ENCODE assay signal across 8 mouse cellular contexts in the genomic region with DNA sequence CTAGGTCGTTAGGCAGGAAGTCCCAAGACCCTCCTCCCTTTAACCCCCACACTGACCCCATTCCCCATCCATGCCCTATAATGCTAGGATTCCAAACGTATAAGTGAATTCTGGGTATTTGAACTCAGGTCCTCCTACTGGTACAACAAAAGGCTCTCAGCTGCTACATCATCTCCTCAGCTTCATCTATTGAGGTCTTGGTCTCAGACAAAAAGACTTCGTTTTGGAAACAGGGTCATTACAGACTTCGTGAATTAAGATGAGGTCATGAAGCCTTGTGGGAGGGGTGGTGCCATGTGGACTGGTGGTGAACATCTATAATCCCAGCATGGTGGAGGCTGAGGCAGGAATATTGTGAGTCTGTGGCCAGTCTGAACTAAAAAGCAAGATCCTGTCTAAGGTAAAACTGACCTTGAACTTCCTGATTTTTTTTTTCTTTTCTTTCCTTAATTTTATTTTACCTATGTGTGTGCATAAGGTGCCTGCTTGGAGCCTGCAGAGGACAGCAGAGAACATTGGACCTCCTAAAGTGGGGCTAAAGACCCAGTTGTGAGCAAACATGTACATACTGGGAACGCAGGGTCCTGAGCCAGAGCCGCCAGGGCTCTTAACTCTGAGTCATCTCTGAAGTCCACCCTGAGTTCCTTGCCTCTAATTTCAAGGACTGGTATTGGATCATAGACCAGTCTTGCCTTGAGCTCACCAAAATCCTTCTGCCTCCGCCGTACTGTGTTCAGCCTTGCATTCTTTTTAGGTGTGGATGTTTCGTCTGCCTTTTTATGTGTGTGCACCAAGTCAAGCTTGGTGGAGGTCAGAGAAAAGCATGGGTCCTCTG. TPM values are rescaled to one million over a fixed set of nuclear protein-coding genes. Genes with fewer than 3 reads are reported as not detected.
DNase-seq lines count a peak whose midpoint lies in the region; ATAC-seq lines count a peak whose summit lies in the region.

No protein-coding gene starts in this region.

- H3K4me1 ChIP-seq in heart, embryonic 15.5 days (replicated peaks), result peaks cover 28% of the 10 kb centered on the region
- peaks cover 44% of the 10 kb centered on the region for H3K4me1 ChIP-seq in hindbrain, embryonic 10.5 days (replicated peaks)
- peaks cover 20% of the 10 kb centered on the region for H3K4me1 ChIP-seq in midbrain, embryonic 11.5 days (ENCODE audit: control insufficient read depth, insufficient read depth, low read length)

- H3K9me3 ChIP-seq in heart, embryonic 15.5 days (replicated peaks), result no peaks in the 10 kb centered on the region
- H3K9me3 ChIP-seq in hindbrain, embryonic 10.5 days, result no peaks in the 10 kb centered on the region
- no peaks in the 10 kb centered on the region for H3K9me3 ChIP-seq in midbrain, embryonic 11.5 days (ENCODE audit: control insufficient read depth, low read length)

- peaks cover 24% of the 10 kb centered on the region for H3K36me3 ChIP-seq in heart, embryonic 15.5 days
- H3K36me3 ChIP-seq in hindbrain, embryonic 10.5 days, result peaks cover 25% of the 10 kb centered on the region
- peaks cover 7% of the 10 kb centered on the region for H3K36me3 ChIP-seq in midbrain, embryonic 11.5 days (ENCODE audit: control insufficient read depth, insufficient read depth, low read length)

- H3K9ac ChIP-seq in heart, embryonic 15.5 days, result peak overlapping the region; percentile 87
- peak overlapping the region; percentile 13 for H3K9ac ChIP-seq in midbrain, embryonic 11.5 days (ENCODE audit: low read length)

- DNase-seq in heart, postnatal 36 days, result no peak
- peak; percentile 19 for DNase-seq in MN1 (ENCODE audit: low spot score)
- no peak for DNase-seq in hindbrain, embryonic 10.5 days (ENCODE audit: low spot score)
- DNase-seq in midbrain, embryonic 11.5 days (ENCODE audit: low spot score, missing footprints), result peak; percentile 77
- no peak for DNase-seq in urinary bladder, adult 2 months (ENCODE audit: low spot score)
- DNase-seq in cerebellum, postnatal 14 days, result no peak
- DNase-seq in layer of hippocampus, postnatal 25 days (ENCODE audit: extremely low spot score in 1 of 2, low spot score in 1 of 2), result no peak

- H3K27ac ChIP-seq in heart, embryonic 15.5 days, result peak overlapping the region; percentile 79
- H3K27ac ChIP-seq in hindbrain, embryonic 10.5 days, result peak overlapping the region; percentile 90
- H3K27ac ChIP-seq in midbrain, embryonic 11.5 days (ENCODE audit: low read depth, low read length), result no peak overlapping the region

- WGBS in heart, embryonic 15.5 days, result 61% methylated on average over 9 of the region's 9 CpGs
- 74% methylated on average over 9 of the region's 9 CpGs for WGBS in hindbrain, embryonic 10.5 days
- WGBS in midbrain, embryonic 11.5 days, result 75% methylated on average over 9 of the region's 9 CpGs

- no peaks in the 10 kb centered on the region for H3K27me3 ChIP-seq in heart, embryonic 15.5 days
- H3K27me3 ChIP-seq in hindbrain, embryonic 10.5 days (ENCODE audit: insufficient read depth, poor library complexity, severe bottlenecking), result no peaks in the 10 kb centered on the region
- H3K27me3 ChIP-seq in midbrain, embryonic 11.5 days (ENCODE audit: control insufficient read depth, insufficient read depth, low read length), result no peaks in the 10 kb centered on the region

- peak overlapping the region; percentile 92 for H3K4me3 ChIP-seq in heart, embryonic 15.5 days
- peak overlapping the region; percentile 85 for H3K4me3 ChIP-seq in hindbrain, embryonic 10.5 days
- peak overlapping the region; percentile 58; the same call in 1 of the 2 replicates for H3K4me3 ChIP-seq in midbrain, embryonic 11.5 days (ENCODE audit: low read depth, low read length)

- intact Hi-C loops in heart, postnatal 36 days (cut with DNase I), result loop anchor here (5.0 kb wide), 3 partner anchors 192 to 367 kb away; partner anchors contain the start of genes Arl2, Batf2 and Vps51

- peak overlapping the region; percentile 90 for H3K4me2 ChIP-seq in heart, embryonic 15.5 days
- peak overlapping the region; percentile 82 for H3K4me2 ChIP-seq in midbrain, embryonic 11.5 days

- no peak for ATAC-seq in heart, embryonic 15.5 days (replicated peaks; ENCODE audit: insufficient number of reproducible peaks, insufficient read depth, low FRiP score, low read depth)
- ATAC-seq in midbrain, embryonic 11.5 days (ENCODE audit: low FRiP score), result no peak

RNA-seq across cellular contexts. Expression of gene Men1, which starts 0.8 kb away (rescaled TPM):
- polyA plus RNA-seq in heart, embryonic 15.5 days (2015; fragmentation: Nextera tagmentation; extraction: Ambion mirVana), result 36.1 and 50.6 TPM in 2 replicates
- 10 to 100 TPM; 12.1 to 14.2 TPM for total RNA-seq in heart, postnatal 36 days (2021)
- polyA plus RNA-seq in hindbrain, embryonic 10.5 days (2016; fragmentation: Nextera tagmentation; extraction: Ambion mirVana), result 125 and 129 TPM in 2 replicates
- 51.2 and 54.7 TPM in 2 replicates for polyA plus RNA-seq in midbrain, embryonic 11.5 days (2014; fragmentation: Nextera tagmentation; extraction: Ambion mirVana)
- polyA plus RNA-seq in urinary bladder, adult 2 months (2012; rRNA removed), result 34.3 and 37.7 TPM in 2 replicates
- 10 to 100 TPM; 63.3 to 64.8 TPM for total RNA-seq in layer of hippocampus, postnatal 25 days (2021)

RNA-seq across cellular contexts. Expression of gene Map4k2, which starts 7.0 kb away (rescaled TPM):
- polyA plus RNA-seq in heart, embryonic 15.5 days (2015; fragmentation: Nextera tagmentation; extraction: Ambion mirVana), result 12.6 and 17.9 TPM in 2 replicates
- total RNA-seq in heart, postnatal 36 days (2021), result 10 to 100 TPM; 36.4 to 56.7 TPM
- 13.1 and 14.7 TPM in 2 replicates for polyA plus RNA-seq in hindbrain, embryonic 10.5 days (2016; fragmentation: Nextera tagmentation; extraction: Ambion mirVana)
- polyA plus RNA-seq in midbrain, embryonic 11.5 days (2014; fragmentation: Nextera tagmentation; extraction: Ambion mirVana), result 6.2 and 8.6 TPM in 2 replicates
- 63.7 and 88.3 TPM in 2 replicates for polyA plus RNA-seq in urinary bladder, adult 2 months (2012; rRNA removed)
- 10 to 100 TPM; 66.3 to 78.4 TPM for total RNA-seq in layer of hippocampus, postnatal 25 days (2021)

RNA-seq across cellular contexts. Expression of gene Cdc42bpg, which starts 27.7 kb away (rescaled TPM):
- 0.30 and 0.60 TPM in 2 replicates for polyA plus RNA-seq in heart, embryonic 15.5 days (2015; fragmentation: Nextera tagmentation; extraction: Ambion mirVana)
- total RNA-seq in heart, postnatal 36 days (2021), result 10 to 100 TPM; 10.9 to 11.9 TPM
- polyA plus RNA-seq in hindbrain, embryonic 10.5 days (2016; fragmentation: Nextera tagmentation; extraction: Ambion mirVana), result 0.29 and 0.37 TPM in 2 replicates
- polyA plus RNA-seq in midbrain, embryonic 11.5 days (2014; fragmentation: Nextera tagmentation; extraction: Ambion mirVana), result 0.23 and 0.42 TPM in 2 replicates
- 22.7 and 27.0 TPM in 2 replicates for polyA plus RNA-seq in urinary bladder, adult 2 months (2012; rRNA removed)
- 1 to 10 TPM; 3.9 to 4.6 TPM for total RNA-seq in layer of hippocampus, postnatal 25 days (2021)

RNA-seq across cellular contexts. Expression of gene Sf1, which starts 29.5 kb away (rescaled TPM):
- polyA plus RNA-seq in heart, embryonic 15.5 days (2015; fragmentation: Nextera tagmentation; extraction: Ambion mirVana), result 79.0 and 98.4 TPM in 2 replicates
- 100 to 1,000 TPM in 1 of 2 experiments, 10 to 100 TPM in 1; 89.4 to 101 TPM for total RNA-seq in heart, postnatal 36 days (2021)
- polyA plus RNA-seq in hindbrain, embryonic 10.5 days (2016; fragmentation: Nextera tagmentation; extraction: Ambion mirVana), result 198 and 221 TPM in 2 replicates
- polyA plus RNA-seq in midbrain, embryonic 11.5 days (2014; fragmentation: Nextera tagmentation; extraction: Ambion mirVana), result 186 and 215 TPM in 2 replicates
- polyA plus RNA-seq in urinary bladder, adult 2 months (2012; rRNA removed), result 89.7 and 158 TPM in 2 replicates
- 100 to 1,000 TPM; 180 to 215 TPM for total RNA-seq in layer of hippocampus, postnatal 25 days (2021)

RNA-seq across cellular contexts. Expression of gene Pygm, which starts 50.2 kb away (rescaled TPM):
- polyA plus RNA-seq in heart, embryonic 15.5 days (2015; fragmentation: Nextera tagmentation; extraction: Ambion mirVana), result 282 and 297 TPM in 2 replicates
- total RNA-seq in heart, postnatal 36 days (2021), result 1,000 to 10,000 TPM; 1,171 to 1,191 TPM
- polyA plus RNA-seq in hindbrain, embryonic 10.5 days (2016; fragmentation: Nextera tagmentation; extraction: Ambion mirVana), result 1.3 and 1.9 TPM in 2 replicates
- polyA plus RNA-seq in midbrain, embryonic 11.5 days (2014; fragmentation: Nextera tagmentation; extraction: Ambion mirVana), result 0.81 and 1.8 TPM in 2 replicates
- 34.8 and 47.2 TPM in 2 replicates for polyA plus RNA-seq in urinary bladder, adult 2 months (2012; rRNA removed)
- 10 to 100 TPM; 26.6 to 32.3 TPM for total RNA-seq in layer of hippocampus, postnatal 25 days (2021)

Comparison
In these comparisons a context has a peak if more than half of its experiments do, and no peak if none do; other contexts are left out.
1. DNase-seq: peak in MN1 (single experiment) and midbrain, embryonic 11.5 days (single experiment); none in heart, postnatal 36 days (0 of 2), hindbrain, embryonic 10.5 days (single experiment), urinary bladder, adult 2 months (single experiment), cerebellum, postnatal 14 days (0 of 2) and layer of hippocampus, postnatal 25 days (0 of 2).
2. RNA of gene Cdc42bpg, which starts 27.7 kb away (polyA plus RNA-seq): 22.7 to 27.0 TPM in urinary bladder, adult 2 months; 0.23 to 0.42 TPM in midbrain, embryonic 11.5 days, 0.29 to 0.37 TPM in hindbrain, embryonic 10.5 days and 0.30 to 0.60 TPM in heart, embryonic 15.5 days; every median in the first group is over 10 times any median in the second.
3. Peak in every context shown above with its lines, with median percentiles within 50 percentile points of each other: H3K4me3 ChIP-seq.